9 mouse cellular contexts compared by ENCODE assay signal in genomic region chr13:35395630-35396029, GRCm38 (mm10).
DNase-seq lines count a peak whose midpoint lies in the region; ATAC-seq and TF ChIP-seq lines count a peak whose summit lies in the region.
"Had no signal": no experiment of that assay in that cellular context is flagged by ENCODE, and none has a peak within 500 bp of the region (broad histone marks: within the 10 kb centered on the region; RNA-seq: fewer than 3 reads in every experiment).

No protein-coding gene starts in this region.

- TF ChIP-seq CTCF in brain, embryonic 14.5 days (IDR thresholded peaks at IDR 0.05; ENCODE audit: borderline replicate concordance, extremely low read depth, insufficient read depth, insufficient read length), result no peak

- no peak overlapping the region for H3K27ac ChIP-seq in intestine, embryonic 16.5 days (ENCODE audit: low read length)
- H3K27ac ChIP-seq: forebrain, embryonic 10.5 days had no signal

- WGBS in intestine, embryonic 16.5 days, result 16% methylated on average over 5 of the region's 5 CpGs

- H3K4me2 ChIP-seq in intestine, embryonic 16.5 days (ENCODE audit: low read depth, low read length), result no peak overlapping the region

- peak; percentile 73 for DNase-seq in urinary bladder, postnatal 14 days (ENCODE audit: low spot score)
- DNase-seq in urinary bladder, adult 2 months (ENCODE audit: low spot score), result no peak
- peak; percentile 6 for DNase-seq in brain, embryonic 14.5 days (ENCODE audit: low read depth)
- DNase-seq in frontal cortex, postnatal 36 days (ENCODE audit: low spot score in 2 of 2), result no peak
- no peak for DNase-seq in cerebellum, adult 18-20 months
- DNase-seq in frontal cortex, postnatal 14 days (ENCODE audit: low spot score in 2 of 2), result no peak

- H3K9ac ChIP-seq in intestine, embryonic 16.5 days (ENCODE audit: low read depth, low read length), result no peak overlapping the region

- peaks cover 11% of the 10 kb centered on the region for H3K4me1 ChIP-seq in intestine, embryonic 16.5 days (ENCODE audit: control insufficient read depth, insufficient read depth, low read length)

- no peak for TF ChIP-seq POLR2A in brain, embryonic 14.5 days (IDR thresholded peaks at IDR 0.05; ENCODE audit: borderline replicate concordance, extremely low read depth, insufficient read depth, insufficient read length, poor library complexity, severe bottlenecking)

- ATAC-seq in intestine, embryonic 16.5 days, result peak; percentile 90

- no peaks in the 10 kb centered on the region for H3K27me3 ChIP-seq in intestine, embryonic 16.5 days (replicated peaks; ENCODE audit: control insufficient read depth, insufficient read depth, low read length)

- H3K36me3 ChIP-seq in intestine, embryonic 16.5 days (ENCODE audit: control insufficient read depth, insufficient read depth, low read length), result no peaks in the 10 kb centered on the region
- H3K36me3 ChIP-seq: forebrain, embryonic 10.5 days had no signal

- no peak overlapping the region for H3K4me3 ChIP-seq in intestine, embryonic 16.5 days (ENCODE audit: low read length)
- H3K4me3 ChIP-seq: forebrain, embryonic 10.5 days; megakaryocyte, embryonic 14.5 days had no signal

- H3K9me3 ChIP-seq in intestine, embryonic 16.5 days (ENCODE audit: control insufficient read depth, low read length), result no peaks in the 10 kb centered on the region
- H3K9me3 ChIP-seq: forebrain, embryonic 10.5 days had no signal

Comparison
In these comparisons a context has a peak if more than half of its experiments do, and no peak if none do; other contexts are left out.
1. DNase-seq: peak in urinary bladder, postnatal 14 days (single experiment) and brain, embryonic 14.5 days (single experiment); none in urinary bladder, adult 2 months (single experiment), frontal cortex, postnatal 36 days (0 of 2), cerebellum, adult 18-20 months (0 of 2) and frontal cortex, postnatal 14 days (0 of 2).